Mouse (Mus musculus) kidney, adult 8-10 months (tissue): ENCODE measurements around the gene Ier5.

Experiments
- DNase-seq, 2 experiments: peaks; one replicate each; pipeline ENCODE4 v3.0.0; 2022

The Ier5 gene

DNA sequence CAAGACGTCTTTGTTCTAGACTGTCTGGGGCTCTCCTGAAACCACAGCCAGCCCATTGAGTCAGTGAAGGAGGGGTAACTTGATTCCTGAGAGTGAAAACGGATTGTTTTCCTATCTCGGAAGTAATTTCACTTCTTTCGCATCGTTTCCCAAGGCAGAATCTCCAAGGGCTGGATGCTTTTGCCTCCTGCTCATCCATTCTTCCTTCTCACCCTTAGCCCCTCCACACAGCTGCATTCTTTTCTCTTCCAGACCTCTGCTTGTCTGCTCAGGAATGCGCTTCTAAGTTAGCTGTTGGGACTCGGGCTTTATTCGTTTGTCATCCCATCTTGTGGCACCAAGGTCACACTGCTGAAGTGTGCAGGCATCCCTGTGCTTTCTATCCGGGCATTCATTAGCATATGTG, 46.7 kb downstream of the Ier5 start:
- DNase-seq: no peak

DNA sequence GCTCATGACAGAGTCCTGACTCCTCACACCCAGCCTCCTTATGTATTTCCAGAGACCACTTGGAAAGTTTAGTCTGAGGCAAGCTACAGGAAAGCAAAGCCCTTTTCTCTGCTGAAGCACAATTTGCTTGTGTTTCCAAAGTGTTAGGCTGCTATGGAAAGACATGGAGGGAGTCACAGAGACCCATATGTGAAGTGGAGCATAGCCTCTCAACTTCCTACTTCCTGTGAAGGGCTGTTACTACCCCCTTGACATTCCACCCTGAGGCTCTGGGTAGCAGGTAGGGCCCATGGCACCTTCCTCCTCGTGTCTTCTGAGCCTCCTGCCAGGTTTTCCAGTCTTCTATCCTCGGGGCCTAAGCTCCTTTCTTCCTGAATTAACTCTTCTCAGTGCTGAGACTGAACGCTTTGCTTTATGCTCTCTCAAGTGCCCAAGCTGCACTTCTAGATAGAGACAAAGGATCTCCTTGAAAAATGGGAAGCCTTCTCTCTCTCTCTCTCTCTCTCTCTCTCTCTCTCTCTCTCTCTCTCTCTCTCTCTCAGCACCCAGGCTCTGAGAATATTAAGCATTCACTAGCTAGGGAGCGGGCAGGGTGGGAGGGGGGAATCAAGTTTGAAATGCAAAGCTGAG, 47.2 kb downstream of the Ier5 start:
- DNase-seq: no peak

DNA sequence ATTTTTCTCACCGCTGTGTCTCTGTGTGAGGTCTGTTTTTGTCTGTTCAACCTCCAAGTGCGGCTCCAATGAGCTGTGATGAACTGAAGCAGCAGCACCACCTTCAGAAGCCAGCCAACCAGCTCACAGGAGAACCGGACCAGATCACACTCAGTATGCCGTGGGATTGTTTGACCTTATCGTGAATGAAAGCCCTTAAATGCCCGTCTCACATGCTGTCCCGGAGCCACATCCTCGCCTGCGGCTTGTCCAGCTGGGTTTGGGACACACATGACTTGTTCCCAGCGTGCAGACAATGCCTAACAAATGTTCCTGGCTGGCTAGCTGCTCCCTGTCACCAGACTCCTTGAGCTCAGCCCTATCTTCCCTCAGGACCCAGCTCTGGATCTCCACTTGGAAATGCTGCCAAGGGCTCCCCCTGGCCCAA, 47.7 kb downstream of the Ier5 start:
- no peak for DNase-seq

DNA sequence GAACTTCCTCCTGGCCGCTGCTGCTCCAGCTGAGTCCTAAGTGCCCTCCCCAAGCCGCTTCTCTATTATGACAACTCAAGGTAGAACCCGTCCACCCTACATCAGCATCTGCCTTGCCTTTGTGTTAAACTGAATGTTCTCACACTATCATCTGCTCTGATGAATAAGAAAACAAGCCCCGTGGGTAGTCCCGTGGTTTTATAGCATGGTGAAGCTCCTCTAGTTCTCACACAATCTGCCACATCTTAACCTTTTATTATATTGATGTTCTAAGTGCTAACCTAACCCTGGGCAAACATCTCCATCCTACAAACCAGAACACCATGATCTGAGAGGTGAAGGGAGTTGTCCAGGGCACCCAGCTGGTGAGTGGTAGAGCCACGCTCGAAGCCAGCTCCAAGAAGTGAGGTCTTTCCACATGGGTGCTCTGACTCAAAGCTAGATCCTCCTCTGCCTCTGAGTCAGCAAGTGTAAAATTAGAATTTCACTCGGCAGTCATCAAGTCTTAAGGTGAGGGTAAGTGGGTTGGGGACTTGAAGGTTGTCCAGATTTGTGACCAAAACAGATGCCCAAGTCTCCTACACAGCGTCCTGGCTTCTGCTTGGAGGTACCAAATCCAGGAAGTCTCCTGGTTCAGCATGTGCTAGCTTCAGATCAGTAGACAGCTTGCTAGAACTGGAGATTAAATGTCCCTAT, 48.4 kb downstream of the Ier5 start:
- no peak for DNase-seq

DNA sequence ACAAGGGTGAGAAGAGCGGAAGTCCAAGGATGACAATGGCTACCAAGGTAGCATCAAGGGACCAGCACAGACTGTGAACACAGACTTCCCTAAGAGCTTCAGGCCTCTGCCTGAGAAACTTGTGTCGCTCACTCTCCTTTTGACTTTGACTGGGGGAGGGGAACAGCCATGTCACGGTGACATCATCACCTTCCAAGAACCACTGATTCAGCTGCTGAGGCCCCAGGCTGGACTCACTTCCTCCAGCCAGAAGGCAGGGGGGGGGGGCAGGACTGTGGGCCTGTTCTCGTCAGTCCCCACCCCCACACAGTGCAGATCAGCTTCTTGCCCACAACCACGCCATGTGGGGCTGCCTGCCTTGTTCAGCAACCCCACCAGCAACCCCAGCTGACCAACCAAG, 49.3 kb downstream of the Ier5 start:
- DNase-seq: peak in 1 of 2 experiments; percentile 40

DNA sequence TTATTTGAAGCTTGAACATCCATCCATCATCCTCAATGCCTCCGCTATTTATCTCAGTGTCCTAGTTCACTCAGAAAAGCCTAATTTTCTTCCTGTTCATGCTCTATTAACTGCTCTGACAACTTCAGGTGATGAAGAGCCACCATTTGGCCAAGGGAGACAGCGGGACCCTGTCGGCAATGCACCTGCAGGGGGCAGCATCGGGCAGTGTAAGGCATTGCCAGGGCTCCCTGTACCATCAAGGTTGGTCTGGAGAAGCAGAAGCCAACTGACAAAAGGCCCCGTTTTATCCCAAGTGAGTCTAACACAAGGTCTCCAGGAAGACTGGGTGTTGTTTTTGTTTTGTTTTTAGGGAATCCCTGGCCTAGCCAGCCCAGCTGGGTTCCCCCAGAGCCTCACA, 50.5 kb downstream of the Ier5 start:
- DNase-seq: peak; percentile 83 to 96
